Mouse (Mus musculus) Muller cell, postnatal 12 days (primary cell): ENCODE results near the gene Pex10.

ENCODE experiments used
- DNase-seq: peaks from one replicate; pipeline ENCODE4 v3.0.0-alpha.2; 2015; ENCODE audit errors: inconsistent ontology term

Pex10 gene

GRCm38 (mm10) chr4:155093431-155094149 lies 26.8 kb downstream of the Pex10 start:
- no peak for DNase-seq

GRCm38 (mm10) chr4:155094565-155094964 lies 27.7 kb downstream of the Pex10 start:
- no peak for DNase-seq

GRCm38 (mm10) chr4:155095238-155095900 lies 28.6 kb downstream of the Pex10 start:
- DNase-seq = peak; percentile 86

GRCm38 (mm10) chr4:155095967-155096366 lies 29.2 kb downstream of the Pex10 start:
- no peak for DNase-seq

GRCm38 (mm10) chr4:155097452-155097851 lies 30.6 kb downstream of the Pex10 start:
- DNase-seq = no peak

- no peak for DNase-seq
Observed at GRCm38 (mm10) chr4:155098572-155098971, 31.8 kb downstream of the Pex10 start.

GRCm38 (mm10) chr4:155107886-155108285 lies 41.1 kb downstream of the Pex10 start:
- DNase-seq = no peak

- peak; percentile 65 for DNase-seq
Observed at GRCm38 (mm10) chr4:155109471-155109870, 42.7 kb downstream of the Pex10 start.

GRCm38 (mm10) chr4:155113766-155114410 lies 47.1 kb downstream of the Pex10 start:
- peak; percentile 59 for DNase-seq

GRCm38 (mm10) chr4:155116607-155117006 lies 49.8 kb downstream of the Pex10 start:
- DNase-seq = no peak

- no peak for DNase-seq
Observed at GRCm38 (mm10) chr4:155117396-155117978, 50.7 kb downstream of the Pex10 start.

GRCm38 (mm10) chr4:155118278-155118677 lies 51.5 kb downstream of the Pex10 start:
- DNase-seq = no peak

GRCm38 (mm10) chr4:155120038-155120437 lies 53.2 kb downstream of the Pex10 start:
- no peak for DNase-seq

GRCm38 (mm10) chr4:155120583-155120982 lies 53.8 kb downstream of the Pex10 start:
- DNase-seq = no peak

GRCm38 (mm10) chr4:155121222-155121621 lies 54.4 kb downstream of the Pex10 start:
- DNase-seq = no peak
